Mouse (Mus musculus): Measurements from ENCODE around the gene Sfrp5.

The Sfrp5 gene

GRCm38 (mm10) chr19:42197066-42197465 lies 5.0 kb downstream of the Sfrp5 start:
- CTCF ChIA-PET, result no interaction called here

GRCm38 (mm10) chr19:42196378-42196777 lies 5.7 kb downstream of the Sfrp5 start:
- CTCF ChIA-PET, result no interaction called here

- CTCF ChIA-PET, result no interaction called here
Measured at GRCm38 (mm10) chr19:42193311-42193710, 8.7 kb downstream of the Sfrp5 start.

DNA sequence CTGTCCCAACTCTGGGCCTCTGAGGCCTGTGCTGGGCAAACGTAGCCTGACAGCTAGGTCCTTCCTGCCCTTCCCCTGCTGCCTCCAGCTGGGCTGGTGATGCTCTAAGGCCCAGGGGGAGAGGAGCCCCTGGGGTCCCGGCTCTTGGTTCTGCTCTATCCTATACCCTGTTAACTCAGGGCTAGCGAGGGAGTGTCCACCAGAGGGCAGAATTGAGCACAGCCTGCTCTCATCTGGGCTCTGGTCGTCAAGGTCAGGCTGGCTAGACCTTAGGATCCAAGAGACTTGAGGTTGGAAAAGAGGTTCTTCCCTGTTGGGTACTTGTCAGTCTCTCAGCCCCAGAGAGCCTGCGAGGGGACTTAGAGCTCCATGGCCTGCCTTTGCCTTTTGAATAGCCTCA lies 11.6 kb downstream of the Sfrp5 start:
- CTCF ChIA-PET, result no interaction called here

DNA sequence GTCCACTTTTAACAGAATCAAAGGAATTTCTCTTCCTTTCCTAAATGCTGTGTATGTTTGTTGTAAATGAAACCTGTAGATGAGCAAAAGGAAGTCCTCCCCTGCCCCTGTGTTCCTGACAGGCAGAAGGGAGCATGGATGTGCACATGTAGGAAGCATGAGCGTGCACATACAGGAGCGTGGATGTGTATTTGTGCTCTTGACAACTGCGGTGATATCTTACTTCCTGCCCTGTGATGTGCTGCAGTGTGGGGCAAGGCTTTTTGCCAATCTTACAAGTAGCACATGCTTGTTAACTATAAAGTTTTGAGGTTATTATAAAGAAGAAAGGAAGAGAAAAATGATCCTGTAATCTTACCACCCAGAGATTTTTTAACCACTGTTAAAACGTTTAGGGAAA lies 12.3 kb downstream of the Sfrp5 start:
- CTCF ChIA-PET, result no interaction called here

DNA sequence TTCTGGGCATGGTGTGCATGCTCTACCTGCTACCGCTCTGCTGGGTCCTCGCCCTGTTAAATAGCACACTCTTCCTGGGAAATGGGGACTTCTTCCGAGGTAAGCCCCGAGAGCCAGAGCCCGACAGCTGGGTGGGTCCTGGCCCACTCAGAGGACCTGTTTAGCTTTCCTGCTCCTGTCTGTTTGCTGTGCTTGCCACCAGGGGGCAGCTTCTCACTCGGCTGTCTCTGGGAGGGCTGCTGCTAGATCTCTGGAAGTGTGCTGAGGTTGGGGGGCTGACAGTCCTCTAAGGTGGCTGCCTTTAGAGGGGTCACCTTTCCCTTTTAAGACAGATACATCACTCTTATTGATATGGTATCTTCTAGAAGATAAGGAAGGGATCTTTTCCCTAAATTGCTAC lies 19.4 kb downstream of the Sfrp5 start:
- CTCF ChIA-PET, result interaction anchor here (0.7 kb wide), 1 partner anchor 1802 kb away, joined by 4 read pairs; no protein-coding TSS in a partner anchor

- CTCF ChIA-PET, result no interaction called here
Measured at GRCm38 (mm10) chr19:42179356-42179755, 22.7 kb downstream of the Sfrp5 start.

GRCm38 (mm10) chr19:42177461-42177860 lies 24.6 kb downstream of the Sfrp5 start:
- CTCF ChIA-PET, result interaction anchor here (0.6 kb wide), 2 partner anchors 36 to 65 kb away, joined by 6 read pairs; no protein-coding TSS in a partner anchor

DNA sequence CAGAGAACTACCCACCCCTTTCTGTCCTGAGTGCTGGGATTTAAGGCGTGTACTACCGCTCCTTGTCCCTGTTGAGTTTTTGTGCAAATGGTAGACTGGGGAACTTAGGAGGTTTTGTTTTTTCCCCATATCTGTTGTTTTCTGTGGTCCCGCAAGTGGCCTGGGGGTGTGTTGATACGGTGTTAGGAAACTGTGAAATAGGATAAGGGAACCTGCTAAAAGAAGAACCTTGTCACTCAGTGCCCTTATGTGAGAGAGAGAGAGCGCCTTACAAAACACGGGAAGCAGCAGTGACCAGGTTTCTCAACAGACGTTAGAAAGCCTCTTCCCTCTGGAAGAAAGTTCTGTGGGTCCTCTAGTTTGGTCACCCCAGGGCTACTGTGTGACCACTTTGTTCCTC lies 25.2 kb downstream of the Sfrp5 start:
- CTCF ChIA-PET, result interaction anchor here (0.6 kb wide), 1 partner anchor 37 kb away, joined by 6 read pairs; no protein-coding TSS in a partner anchor

GRCm38 (mm10) chr19:42170025-42170969 lies 31.8 kb downstream of the Sfrp5 start:
- CTCF ChIA-PET, result no interaction called here

DNA sequence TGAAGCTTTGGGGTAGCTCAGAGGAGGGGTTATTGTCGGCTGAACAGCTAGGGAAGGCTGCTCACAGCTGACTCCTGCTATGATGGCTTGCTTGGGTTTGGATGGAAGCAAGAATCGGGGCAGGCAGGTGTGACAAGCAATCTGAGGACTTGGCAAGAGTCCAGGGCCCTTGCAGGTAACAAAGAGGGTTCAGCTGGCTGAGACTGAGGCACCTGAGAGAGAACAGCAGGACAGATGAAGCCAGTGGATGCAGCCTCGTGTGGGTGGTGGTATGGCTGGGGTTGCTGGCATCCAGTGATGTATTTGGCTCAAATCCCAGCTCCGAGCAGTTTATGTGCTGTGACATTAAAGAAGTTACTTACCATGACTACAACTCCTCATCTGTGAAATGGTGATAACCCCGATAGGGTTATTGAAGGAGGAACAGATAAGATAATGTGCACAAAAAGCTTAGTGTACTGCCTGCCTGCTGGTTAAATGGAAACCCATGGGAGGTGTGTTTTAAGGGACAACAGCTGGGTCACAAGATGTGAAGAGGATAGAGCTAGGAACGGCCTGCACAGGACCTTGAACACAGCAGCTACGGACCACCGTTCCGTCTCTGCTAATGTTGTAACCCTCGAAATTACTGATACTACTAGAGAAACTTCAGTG lies 32.6 kb downstream of the Sfrp5 start:
- CTCF ChIA-PET, result no interaction called here

GRCm38 (mm10) chr19:42167489-42167888 lies 34.6 kb downstream of the Sfrp5 start:
- CTCF ChIA-PET, result interaction anchor here (1.0 kb wide), 1 partner anchor 18 kb away, joined by 4 read pairs; no protein-coding TSS in a partner anchor

DNA sequence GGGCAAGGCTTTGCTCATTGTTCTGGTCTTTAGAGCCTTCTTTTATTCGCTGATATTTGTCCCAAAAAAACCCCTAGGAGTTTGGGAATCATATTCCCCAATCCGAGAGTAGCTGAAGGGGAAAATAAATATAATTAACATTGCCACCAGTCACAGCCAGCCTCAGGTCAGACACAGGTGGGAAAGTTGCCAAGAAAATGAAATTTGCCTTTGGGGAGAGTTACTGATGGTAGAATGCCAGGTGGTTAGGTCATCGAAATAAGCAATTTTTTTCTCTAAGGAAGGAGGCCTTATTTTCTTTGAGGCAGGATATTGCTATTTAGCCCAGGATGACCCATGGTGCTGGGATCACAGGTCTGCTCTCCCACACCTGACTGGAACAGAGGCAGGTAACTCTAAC lies 35.3 kb downstream of the Sfrp5 start:
- CTCF ChIA-PET, result interaction anchor here (1.0 kb wide), 2 partner anchors 18 to 95 kb away, joined by 3 to 4 read pairs; no protein-coding TSS in a partner anchor

DNA sequence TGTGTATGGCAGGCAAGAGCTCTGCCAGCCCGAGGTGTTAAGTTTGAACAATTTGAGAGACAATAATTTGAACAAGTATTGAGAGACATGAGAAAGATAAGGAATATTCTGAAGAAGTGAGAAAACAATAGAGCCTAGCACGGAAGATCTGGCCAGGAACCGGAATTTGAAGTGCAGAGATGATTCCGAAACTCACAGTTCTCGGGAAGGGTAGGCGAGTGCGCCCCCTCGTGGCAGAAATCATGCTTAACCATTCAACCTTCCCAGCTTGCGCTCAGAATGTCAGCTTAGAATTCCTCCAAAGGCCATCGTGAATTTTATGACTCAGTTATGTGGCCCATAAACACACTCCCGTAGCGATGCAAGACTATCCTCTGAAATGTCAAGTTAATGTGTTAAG lies 35.9 kb downstream of the Sfrp5 start:
- CTCF ChIA-PET, result interaction anchor here (0.8 to 1.0 kb wide), 3 partner anchors 20 to 226 kb away, joined by 3 read pairs; no protein-coding TSS in a partner anchor

DNA sequence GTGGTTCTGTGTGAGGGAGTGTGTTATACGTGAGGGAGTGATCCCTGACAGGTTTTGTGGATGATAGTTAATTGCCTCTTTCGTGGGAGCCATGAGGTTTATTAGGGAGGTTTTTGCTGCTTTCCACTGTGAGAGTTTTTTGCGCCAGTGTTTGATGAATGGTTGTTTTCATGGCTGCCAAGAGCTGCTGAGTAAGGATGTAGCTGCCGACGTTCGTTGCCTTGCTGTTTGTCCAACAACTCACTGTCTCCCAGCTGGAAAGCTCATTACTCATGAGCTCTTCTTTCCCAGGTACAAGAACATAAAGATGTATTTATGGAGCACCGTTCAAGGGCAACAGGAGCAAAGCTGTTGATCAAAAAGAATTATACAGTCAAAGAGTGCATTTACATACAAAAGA lies 37.9 kb downstream of the Sfrp5 start:
- CTCF ChIA-PET, result interaction anchor here (0.9 kb wide), 1 partner anchor 22 kb away, joined by 3 read pairs; no protein-coding TSS in a partner anchor

- CTCF ChIA-PET, result no interaction called here
Measured at GRCm38 (mm10) chr19:42163764-42164163, 38.3 kb downstream of the Sfrp5 start, which contains the start of gene Zfyve27. Zfyve27 (plus strand) TSS chr19:42163951.

DNA sequence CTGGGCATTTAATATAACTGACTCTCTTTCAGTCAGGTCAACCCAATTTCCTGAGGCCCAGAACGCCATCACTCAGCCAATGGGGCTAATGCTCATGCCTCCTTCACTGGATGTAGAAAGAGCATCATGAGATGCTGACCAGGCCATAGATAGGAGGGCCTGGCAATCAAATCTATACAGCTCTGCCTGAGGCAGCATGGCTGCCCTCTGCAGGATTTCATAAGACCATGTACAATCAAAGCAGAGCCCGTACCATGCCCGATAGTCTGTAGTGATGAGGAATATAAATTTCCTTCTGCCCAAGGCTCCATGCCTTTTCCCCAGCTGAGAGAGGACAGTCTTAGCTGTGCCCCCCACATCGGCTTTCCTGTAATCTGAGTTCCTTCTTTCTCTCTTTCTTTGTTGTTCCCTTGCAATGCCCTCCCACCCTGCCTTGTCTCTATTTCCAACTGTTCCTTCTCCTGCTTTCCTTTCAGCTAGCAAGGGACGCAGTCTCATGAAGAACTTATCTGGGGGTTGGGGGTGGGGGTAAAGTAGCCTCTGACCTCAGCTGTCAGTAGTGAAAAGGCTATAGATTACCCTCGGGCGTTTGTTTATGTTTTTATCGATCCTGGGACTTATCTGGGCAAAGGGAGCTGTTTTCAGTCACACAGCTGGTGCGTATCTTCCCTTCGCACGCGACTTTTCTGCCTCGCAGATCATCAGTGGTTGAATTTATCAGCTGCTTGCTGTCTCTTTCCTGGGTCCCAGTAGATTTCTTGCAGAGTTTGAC lies 43.6 kb downstream of the Sfrp5 start:
- CTCF ChIA-PET, result no interaction called here

DNA sequence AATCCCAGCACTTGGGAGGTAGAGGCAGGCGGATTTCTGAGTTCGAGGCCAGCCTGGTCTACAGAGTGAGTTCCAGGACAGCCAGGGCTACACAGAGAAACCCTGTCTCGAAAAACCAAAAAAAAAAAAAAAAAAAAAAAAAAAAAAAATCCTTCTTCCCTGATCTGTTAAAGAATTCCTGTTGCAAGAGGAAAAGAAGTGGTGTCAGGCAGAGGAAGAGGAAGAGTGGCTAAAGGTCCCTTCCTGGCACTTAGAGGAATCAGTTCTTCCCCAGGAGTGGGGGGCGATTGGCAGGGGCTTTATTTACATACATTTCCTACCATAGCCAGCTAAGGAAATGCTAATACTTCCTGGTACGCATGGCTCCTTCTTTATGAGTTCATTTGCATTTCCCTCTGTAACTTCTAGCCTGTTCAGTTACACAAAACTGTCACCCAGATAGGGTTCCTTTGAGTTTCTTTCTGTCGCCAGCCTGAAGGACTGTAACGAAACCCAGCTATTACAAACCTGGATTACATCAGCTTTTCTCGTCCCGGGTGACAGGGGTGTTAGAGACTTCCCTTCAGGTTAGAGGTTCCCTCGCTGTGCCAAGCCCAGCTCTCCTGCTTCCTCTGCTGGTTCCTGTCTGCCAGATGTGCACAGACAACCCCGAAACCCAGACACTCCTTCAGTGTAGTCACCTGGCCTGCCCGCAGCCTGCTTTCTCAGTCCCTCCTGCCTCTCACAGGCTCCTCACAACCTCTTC lies 44.4 kb downstream of the Sfrp5 start:
- CTCF ChIA-PET, result interaction anchor here (0.6 to 0.9 kb wide), 2 partner anchors 13 to 15 kb away, joined by 4 to 5 read pairs; no protein-coding TSS in a partner anchor

DNA sequence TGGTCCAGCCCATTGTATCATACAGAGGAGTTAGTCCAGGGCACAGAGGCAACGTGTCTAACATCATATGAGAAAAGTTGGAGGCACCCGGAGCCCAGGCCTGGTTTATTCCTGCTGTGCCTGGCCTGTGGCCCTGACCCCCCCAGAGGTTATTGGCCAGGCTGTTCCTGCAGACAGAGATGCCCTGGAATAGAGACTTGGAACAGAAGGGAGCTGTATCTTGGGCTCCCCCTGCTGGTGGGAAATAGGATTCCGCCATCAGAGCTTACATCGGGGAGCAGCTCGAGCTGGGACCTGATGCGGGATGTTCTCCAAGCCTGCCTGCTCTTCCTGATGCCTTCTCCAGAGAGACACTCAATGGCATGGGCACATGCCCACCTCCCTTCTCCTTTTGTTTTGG lies 50.1 kb downstream of the Sfrp5 start:
- CTCF ChIA-PET, result interaction anchor here (0.6 kb wide), 1 partner anchor 404 kb away, joined by 4 read pairs; no protein-coding TSS in a partner anchor

- CTCF ChIA-PET, result interaction anchor here (1.0 kb wide), 1 partner anchor 19 kb away, joined by 4 read pairs; no protein-coding TSS in a partner anchor
Measured at GRCm38 (mm10) chr19:42148569-42148860, 53.5 kb downstream of the Sfrp5 start.

Measured in spleen, embryonic (tissue).